Mouse (Mus musculus) liver, adult 2 months (tissue): ENCODE data around the gene Slc9a6.

Experiments
- CTCF ChIP-seq: fragments of 200-500 bp; IDR thresholded peaks from 2 replicates; pipeline ENCODE4 v1.5.1; 2011; ENCODE audit warnings: low read depth, low read length, control low read depth
- POLR2A ChIP-seq: fragments of 200-500 bp; IDR thresholded peaks from 2 replicates; pipeline ENCODE4 v1.6.1; 2011; ENCODE audit warnings: low read length, control low read depth; ENCODE audit not compliant: insufficient read depth; ENCODE audit errors: extremely low read depth

DNA sequence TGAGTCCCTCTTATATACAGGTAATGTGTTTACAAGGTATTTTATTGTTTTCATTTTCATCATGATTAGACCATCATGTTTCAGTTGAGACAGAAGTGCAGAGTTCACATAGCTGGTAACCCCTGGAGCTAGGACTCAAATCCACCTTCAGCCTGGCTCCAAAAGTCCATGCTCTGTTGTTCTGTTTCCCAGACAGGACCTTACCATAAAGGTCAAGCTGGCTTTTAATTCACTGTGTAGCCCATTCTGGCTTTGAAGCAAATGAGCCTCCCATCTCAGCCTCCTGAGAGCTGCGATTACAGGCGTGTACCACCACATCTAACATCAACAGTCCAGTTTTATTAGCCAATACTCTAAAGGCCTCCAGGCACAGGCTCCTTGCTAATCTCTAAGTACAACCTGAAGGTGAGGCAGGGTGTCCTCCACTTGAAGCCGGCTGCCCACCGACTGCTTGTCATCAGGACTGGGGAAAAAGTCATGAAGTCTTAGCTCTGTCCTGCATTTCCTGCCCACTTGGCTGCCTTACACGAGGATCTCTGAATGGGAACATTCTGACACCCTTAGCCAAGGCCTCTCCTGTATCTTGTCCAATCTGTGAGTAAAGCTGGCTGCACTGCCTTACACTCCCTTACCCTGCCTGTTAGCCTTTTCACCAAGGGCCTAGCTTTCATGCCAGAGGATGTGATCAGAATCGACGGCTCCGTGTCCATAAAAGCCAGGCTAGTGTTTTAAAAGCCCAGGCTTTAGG lies 55.8 kb downstream of the Slc9a6 start:
- no peak for TF ChIP-seq CTCF
- no peak for TF ChIP-seq POLR2A
